Mouse (Mus musculus): ENCODE measurements around the gene Mta3.

Gene Mta3

DNA sequence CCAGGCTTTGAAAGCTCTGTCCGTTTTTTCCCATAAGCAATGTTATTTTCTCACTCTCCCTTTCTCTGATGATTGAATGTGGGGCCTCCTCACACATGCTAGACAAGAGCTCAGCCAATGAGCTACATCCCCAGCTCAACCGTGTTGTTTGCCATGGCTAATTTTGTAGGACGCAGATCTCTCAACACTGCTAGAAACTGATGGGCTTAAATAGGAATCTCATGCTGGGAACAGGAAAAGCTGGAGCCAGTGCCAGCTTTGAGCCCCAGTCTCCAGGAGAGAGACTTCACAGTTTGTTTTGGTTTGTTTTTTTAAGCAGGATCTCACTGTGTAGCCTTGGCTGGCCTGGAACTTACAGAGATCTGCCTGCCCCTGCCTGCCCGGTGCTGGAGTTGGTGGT lies 53.6 kb downstream of the Mta3 start:
- DNase-seq (ENCODE audit: low spot score) = no peak

DNA sequence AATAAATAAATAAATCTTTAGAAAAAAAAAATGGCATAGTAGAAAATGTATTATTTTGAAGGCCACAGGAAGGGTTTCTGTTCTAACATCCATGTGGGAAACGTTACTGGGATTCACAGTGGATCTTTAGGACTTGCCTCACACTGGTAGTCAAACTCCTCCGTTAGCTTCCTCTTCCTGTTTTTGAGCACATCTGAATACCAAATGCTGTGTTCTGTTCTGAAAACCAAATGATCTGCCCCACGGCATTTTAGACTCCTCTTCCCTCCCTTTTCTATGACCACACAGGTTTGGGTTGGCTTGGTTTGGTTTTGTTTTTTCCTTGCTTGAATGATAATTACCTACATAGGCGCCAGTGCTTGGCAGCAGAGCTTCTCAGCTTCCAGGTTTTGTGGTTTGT lies 58.6 kb downstream of the Mta3 start:
- no peak for DNase-seq (ENCODE audit: low spot score)

DNA sequence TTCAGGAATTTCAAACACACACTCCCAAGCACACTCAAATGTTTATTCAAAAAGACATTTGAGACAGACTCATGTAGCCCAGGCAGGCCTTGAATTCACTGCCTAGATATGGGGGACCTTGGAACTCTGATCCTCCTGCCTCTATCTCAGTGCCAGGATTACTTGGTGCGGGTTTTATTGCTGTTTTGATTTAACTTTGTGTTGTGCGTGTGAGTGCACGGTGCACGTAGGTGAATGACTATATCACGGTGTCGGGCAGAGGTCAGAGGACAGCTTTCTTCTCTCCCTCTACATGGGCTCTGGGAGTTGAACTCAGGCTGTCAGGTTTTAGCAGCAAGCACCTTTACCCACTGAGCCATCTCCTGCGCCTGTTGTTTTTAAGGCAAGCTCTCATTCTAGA lies 61.1 kb downstream of the Mta3 start:
- DNase-seq (ENCODE audit: low spot score) = no peak

DNA sequence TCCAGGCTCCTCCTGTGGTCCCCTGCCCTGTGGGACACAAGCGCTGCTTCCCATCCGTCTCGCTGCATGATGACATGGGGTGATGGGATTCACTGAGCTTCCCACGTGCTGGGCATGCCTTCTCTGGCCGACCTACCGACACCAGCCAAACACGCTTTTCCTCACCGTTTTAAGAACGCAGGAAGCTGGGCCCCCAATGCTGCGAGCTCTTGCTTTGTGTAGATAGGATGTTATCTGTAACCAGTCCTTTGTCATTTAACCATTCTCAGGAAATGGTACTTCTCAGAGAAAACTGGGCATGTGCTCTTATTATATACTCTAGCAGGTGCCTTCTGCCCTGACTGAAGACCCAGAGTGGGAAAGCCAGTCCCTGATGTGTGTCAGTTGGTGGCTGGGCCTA lies 62.3 kb downstream of the Mta3 start:
- DNase-seq (ENCODE audit: low spot score) = no peak

DNA sequence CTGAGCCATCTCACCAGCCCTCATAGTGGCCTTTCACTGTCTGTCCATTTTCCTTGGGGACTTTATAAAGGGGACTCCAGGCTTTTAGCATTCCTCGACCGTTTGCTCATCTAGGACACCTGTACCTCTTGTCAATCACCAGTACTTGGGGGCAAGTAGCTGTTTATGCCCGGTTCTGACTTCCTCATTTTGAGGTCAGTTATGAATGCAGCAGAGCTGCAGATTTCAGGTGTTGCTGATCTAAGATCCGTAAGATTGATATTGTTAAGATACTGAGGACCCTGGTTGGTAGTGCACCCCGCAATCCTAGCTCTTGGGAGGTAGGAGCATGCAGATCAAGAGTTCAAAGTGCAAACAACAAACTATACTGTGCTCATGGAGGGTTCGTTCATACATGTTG lies 64.4 kb downstream of the Mta3 start:
- DNase-seq (ENCODE audit: low spot score) = no peak

DNA sequence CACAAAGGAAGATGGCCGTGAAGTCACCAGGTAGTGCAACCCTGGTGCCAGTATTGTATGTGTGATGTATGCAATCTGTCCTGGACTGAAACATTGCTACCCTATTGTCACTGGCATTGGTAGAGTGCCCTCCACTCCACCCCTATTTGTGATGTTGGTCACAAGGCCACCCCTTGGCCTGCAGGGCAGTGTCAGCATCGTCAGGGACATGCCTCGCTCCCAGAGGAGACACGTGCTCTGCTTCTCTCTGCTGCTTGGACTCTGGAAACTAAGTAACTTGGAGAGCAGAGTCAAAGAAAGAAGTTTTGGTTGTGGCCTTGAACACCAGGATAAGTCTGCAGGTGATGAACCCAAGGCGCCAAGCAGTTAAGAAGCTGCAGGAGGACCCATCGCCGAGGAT lies 65.0 kb downstream of the Mta3 start:
- no peak for DNase-seq (ENCODE audit: low spot score)

DNA sequence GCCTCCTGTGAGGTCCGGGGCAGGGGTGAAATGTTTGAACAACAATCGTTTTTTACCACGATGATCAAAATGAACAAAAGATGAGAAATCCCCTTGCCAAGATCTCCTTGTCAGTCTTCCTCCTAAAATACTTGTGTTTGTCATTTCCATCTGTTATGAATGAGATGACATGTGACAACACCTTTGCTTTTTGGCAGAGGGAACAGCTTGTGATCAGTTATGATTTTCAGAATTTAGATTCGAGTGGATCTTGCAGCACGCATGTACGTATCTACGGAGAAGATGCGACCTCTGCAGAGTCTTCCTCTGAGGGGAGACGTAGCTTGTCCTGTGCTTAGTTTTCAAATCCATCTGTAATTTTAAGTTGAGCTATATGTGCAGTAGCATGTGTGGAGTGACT lies 66.1 kb downstream of the Mta3 start:
- no peak for DNase-seq (ENCODE audit: low spot score)

DNA sequence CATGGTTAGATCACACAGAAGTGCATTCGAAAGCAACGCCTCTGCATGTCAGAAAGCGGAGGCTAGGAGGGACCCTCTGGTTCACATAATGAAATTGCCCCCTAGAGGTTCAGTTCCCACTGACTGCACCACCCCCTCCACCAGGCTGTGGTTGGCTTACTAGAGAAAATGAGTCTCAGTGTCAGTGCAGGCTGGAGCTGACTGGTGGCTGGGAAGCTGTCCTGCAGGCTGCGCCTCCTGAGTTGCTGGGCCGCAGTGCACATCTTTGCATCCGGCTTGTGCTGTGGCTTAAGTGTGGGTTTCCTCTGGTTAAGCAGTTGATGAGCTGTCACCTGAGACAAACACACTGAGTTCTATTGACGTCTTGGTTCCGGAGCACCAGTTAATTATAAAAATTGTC lies 66.7 kb downstream of the Mta3 start:
- peak; percentile 27 for DNase-seq (ENCODE audit: low spot score)

DNA sequence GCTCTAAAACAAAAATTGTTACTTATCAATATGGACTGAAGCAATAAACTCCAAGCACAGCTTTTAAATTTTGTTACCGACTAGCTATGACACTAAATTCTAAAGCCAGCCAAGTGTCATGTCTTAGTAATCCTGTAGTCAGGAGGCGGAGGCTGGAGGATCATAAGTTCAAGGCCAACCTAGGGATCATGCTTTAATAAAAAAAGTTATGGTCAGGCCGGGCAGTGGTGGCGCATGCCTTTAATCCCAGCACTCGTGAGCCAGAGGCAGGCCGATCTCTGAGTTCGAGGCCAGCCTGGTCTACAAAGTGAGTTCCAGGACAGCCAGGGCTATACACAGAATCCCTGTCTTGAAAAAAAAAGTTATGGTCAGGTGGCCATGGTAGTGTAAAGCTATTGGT lies 71.0 kb downstream of the Mta3 start:
- DNase-seq (ENCODE audit: low spot score) = no peak

DNA sequence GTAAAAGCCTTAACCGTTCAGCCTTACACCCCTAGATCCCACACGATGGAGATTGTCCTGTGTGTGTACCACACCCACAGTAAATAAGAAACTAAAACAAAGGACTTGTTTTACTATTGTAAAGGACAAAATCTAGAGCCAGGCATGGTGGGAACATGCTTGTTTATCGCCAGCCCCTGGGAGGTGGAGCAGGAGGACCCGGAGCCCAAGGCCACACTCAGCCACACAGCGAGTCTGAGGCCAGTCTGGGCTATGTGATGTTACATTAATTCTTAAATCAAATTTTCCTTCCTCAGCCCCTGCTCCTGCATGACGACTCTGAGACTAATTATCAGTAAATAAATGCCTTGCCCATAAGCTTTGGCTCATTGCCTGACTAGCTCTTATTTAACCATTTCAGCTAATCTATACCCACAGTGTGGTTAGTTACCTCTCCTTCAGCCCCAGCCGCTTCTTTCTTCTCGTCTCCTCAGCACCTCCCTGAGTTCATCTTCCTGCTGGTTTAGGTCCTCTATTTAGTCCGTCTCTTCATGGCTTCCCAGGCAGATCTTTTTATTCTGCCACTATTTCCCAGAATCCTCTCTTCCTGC lies 71.6 kb downstream of the Mta3 start:
- DNase-seq (ENCODE audit: low spot score) = no peak

DNA sequence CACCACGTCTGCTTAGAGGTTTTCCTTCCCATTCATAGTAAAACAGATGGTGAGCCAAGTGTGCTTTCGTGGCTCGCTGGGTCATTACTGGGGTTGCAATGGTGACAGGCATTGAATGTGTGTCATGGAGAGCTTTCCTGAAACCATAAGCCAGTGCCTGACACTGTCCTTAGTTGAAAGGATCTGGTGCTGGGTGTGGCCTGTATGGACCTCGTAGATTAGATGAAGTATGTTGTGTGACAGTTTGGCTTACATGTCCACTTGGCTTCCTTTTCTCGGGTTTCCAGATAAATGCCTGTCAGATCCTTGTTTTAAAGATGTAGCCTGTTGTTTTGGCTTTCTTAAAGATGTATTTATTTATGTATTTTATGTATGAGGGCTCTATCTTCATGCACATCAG lies 74.3 kb downstream of the Mta3 start:
- DNase-seq (ENCODE audit: low spot score) = no peak

DNA sequence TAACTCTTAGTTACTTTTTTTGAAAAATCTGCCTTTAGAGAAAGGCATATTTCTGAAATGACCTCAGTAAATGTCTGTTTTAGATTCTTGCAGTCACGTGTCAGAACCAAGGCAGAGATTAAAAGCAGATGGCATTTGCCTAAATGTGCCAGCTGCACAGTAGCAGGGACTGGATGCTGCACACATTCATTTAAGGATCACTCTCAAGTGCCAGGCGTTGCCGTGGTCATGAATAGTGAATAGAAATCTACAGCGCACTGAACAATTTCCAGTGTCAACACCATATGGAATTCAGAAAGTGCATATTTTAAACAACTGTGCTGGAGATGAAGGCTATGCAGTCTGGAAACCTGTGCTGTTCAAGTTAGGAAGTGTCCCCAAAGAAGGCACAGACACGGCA lies 76.8 kb downstream of the Mta3 start:
- DNase-seq (ENCODE audit: low spot score) = no peak

DNA sequence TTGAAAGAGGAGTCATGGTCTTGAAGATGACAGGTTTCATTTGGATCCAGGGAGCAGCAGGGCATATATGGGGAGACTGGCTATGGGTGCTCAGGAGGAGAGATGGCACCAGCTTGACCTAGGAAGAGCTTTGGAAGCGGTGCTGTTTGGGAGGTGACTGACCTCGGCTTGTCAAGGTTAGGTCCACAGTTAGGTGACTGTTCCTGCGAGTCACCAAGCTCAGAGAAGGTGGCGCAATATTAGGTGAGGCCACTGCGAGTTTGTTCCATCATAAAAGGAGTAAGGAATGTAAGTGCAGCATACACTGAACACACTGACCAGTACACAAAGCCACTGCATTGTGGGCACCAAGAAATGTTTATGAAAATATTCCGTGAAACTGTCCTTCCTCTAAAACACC lies 80.5 kb downstream of the Mta3 start:
- no peak for DNase-seq (ENCODE audit: low spot score)

DNA sequence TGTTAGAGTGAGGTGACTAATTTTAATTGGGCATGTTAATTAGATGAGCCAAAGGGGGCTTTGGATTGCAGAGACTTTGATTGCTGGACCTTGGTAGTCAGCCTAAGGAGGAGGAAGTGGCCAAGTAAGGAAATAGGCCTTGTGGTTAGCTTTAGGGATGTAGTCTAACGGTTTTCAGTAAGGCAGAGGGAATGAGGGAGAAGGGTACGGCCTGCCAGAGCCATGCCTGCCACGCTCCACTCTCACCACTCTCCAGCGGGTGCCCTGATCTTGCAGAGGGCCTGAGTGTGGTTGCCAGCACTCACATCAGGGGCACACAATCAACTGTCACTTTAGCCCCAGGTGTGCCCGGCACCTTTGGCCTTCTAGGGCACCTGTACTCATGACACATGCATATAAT lies 84.2 kb downstream of the Mta3 start:
- DNase-seq (ENCODE audit: low spot score) = no peak

DNA sequence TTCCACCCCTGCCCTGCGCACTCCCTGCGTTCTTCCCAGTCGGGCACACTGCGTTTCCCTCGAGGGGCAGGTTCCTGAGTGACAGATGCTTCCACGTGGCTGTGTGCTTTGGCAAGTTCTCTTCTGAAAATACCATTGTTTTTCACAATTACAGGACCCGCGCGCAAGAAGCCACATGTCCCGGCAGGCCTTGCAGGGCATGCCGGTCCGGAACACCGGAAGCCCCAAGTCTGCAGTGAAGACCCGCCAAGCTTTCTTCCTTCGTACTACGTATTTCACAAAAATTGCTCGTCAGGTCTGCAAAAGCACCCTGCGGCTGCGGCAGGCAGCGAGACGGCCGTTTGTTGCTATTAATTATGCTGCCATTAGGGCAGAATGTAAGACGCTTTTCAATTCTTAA lies 86.4 kb downstream of the Mta3 start:
- no peak for DNase-seq (ENCODE audit: low spot score)

DNA sequence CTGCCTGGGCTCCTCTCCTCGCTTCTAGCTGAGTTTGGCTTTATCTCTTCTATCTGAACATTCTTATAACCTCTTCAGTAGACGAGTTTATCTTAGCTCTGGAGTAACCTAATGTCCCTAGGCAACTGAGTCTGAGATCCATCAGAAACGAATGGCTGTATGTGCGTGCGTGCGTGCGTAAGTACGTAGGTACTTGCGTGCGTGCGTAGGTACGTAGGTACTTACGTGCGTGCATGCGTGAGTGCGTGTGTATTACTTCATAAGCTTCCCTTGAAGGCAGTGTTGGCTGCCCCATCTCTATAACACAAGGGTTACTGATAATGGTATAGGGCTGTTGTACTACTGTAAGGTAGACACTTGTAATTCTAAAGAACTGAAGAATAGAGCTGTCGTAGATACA lies 89.2 kb downstream of the Mta3 start:
- no peak for DNase-seq (ENCODE audit: low spot score)

DNA sequence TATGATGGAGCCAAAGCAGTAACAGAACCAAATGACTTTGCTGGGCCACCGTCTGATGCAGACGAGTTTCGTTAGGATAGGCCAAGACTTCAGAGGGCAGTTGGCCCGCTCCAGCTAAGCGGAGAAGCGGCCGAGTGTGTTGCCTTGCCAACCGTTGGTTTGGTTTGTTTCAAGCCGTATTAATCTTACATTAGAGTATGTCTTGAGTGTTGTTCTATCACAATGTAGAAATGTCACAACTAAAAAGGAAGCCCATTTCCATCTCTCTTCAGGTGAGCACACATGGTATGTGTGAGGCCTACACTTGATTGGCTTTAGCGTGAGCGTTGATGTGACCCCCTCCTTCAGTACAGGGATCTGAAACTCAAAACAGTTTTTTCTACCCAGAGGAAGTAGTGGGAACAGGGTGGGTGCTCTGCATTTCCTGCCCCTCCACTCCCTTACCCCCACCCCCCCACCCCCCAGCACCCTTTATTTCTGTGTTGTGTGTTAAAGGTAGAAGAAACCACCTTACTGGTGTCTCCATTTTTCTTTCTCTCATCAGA lies 93.6 kb downstream of the Mta3 start:
- no peak for DNase-seq (ENCODE audit: low spot score)

DNA sequence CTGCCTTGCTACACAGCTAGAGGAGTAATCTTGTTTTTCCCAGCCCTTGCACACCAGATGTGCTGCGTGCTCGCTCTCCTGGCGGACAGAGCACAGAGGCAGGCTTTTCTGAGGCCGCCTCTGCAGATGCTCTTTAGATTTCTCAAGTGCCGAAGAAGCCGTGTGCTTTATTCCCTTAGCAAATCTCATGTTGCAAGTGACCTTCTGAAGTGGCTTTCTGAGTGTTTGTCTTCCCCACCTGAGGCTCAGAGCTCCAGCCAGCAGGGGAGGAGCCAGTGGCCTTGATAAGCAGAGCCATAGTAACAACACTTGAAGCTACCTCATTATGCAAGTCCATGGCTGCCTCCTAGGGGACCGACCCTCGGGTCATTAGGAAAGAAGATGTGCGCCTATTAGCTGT lies 98.0 kb downstream of the Mta3 start:
- DNase-seq (ENCODE audit: low spot score) = no peak

DNA sequence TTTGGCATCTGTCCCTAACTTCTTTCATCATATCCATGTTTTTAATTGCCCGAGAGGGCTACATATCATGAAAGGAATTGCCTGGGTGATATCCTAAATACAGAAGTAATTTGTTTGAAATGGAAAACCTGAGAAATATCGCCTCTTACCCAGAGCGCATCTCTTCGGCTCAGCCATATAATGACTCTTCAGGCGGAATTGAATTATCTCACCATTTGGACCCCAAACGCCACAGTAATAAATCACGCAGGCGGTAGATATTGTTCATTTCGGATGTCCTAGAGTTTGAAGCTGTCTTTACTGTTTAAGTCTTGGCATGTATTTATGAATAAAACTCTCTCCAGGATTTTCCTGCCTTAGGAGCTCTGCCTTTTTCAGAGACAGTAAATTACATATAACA lies 99.1 kb downstream of the Mta3 start:
- DNase-seq (ENCODE audit: low spot score) = no peak

DNA sequence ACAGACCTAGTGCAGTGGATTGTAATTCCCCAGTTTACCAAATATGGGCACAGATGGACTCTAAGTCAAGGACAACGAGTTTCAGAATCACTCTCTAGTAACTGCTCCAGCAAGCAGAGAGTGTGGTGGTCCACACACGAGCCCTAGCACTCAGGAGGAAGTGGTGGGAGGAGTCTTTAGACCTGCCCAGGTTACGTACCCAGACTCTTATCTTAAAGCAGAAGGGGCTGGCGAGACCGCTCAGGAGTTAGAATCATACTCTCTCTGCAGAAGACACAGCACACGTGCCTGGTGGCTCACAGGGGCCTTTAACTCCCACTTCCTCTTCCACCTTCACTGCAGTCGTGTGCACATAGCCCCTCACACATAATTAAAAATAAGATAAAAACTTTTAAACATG lies 101.4 kb downstream of the Mta3 start:
- DNase-seq (ENCODE audit: low spot score) = no peak

DNA sequence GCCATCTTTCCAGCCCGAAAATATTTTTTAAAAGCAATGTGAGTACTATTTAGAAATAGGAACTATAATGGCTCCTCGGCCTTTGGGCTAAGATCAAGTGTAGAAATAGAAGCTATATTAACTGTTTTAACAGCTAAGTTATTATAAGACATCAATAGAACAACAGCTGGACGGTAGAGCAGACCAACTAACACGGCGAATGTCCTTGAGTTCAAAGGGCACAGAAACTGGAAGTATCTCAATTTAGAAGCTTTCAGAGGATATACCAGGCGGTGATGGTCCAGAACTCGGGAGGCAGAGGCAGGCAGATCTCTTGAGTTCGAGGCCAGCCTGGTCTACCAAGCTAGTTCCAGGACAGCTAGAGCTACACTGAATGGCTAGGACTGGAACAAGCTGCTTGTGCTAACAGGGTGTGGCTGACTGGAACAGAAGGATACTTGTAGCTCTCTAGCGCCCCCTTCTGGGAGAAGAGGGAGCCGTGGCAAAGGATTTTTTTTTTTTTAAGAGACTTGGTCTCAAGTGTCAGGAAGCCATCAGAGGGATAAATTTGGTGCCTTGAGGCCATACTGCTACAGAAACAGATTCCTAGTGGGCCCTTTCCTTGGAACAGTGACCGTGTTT lies 101.9 kb downstream of the Mta3 start:
- DNase-seq (ENCODE audit: low spot score) = peak; percentile 76

DNA sequence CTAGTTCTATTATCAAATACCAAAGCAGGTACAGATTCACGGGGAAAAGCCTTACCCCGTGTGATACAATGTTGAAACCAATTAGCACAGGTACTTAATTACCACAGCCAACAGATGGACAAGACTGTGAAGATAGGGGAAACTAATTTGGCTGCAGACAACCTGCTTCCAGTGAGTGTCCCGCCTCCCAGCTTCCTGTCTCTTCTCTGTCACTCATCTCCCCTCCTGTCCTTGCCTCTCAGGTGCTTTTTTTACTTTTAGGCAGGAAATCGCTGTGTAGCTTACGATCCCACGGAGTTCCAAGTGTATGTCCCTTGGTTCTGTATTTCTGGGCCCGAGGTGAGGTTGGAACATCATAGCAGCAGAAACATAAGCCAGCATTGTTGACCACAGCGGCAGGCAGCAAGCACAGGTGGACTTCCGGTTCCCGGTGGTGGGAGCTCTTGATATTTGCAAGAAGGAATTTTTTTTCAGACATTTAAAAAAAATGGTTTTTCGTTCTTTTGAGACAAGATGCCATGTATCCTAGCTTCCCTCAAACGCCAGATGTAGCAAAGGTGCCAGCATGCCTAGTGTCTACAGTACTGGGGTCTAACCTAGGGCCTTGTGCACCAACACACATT lies 102.6 kb downstream of the Mta3 start:
- no peak for DNase-seq (ENCODE audit: low spot score)

DNA sequence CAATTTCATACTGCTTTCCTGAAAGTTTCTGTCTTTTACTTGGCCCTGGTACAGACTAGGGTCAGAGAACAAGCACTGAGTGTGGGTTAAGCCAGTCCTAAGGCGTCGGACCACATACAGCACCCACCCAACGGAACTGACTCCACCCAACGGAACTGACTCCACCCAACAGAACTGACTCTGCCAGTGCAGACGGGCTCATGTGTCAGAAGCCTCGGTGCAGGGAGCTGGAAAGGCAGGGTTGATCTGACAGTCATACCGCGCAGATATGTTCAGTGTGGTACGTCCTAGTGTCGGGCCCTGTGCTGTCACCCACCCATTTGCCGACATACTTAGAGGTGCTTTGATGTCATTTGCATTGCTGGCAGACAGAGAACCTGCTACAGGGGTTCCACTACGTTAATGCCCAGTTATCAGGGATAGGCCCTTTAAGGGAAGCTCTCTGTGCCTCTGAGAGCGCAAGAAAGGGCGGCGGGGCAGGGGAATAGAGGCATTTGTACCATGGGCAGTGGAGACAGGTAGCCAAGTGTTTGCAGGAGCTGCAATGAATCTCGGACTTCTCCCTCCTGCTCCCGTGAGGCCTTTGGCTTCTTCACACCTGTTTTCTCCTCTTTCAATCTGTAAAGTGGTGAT lies 103.3 kb downstream of the Mta3 start:
- no peak for DNase-seq (ENCODE audit: low spot score)
